Mouse (Mus musculus): ENCODE measurements at regions not wholly inside any gene's neighbourhood (a gene's known extent, or its start where the extent isn't known, plus 50 kb on each side); places are given as distances from the start of the nearest gene placed in this dataset.
A peak's percentile ranks its signal among the peaks of the same experiment; 100 is the strongest.

- DNase-seq (ENCODE audit: low read depth, low spot score), result no peak
Measured at GRCm38 (mm10) chr7:125005638-125006037, 438.8 kb upstream of the Kdm8 start.

GRCm38 (mm10) chr7:125019259-125019658 is 425.2 kb upstream of the Kdm8 start:
- no peak for DNase-seq (ENCODE audit: low read depth, low spot score)

GRCm38 (mm10) chr7:125024944-125025343 is 419.5 kb upstream of the Kdm8 start:
- no peak for DNase-seq (ENCODE audit: low read depth, low spot score)

- no peak for DNase-seq (ENCODE audit: low read depth, low spot score)
Measured at GRCm38 (mm10) chr7:125033778-125034177, 410.7 kb upstream of the Kdm8 start.

GRCm38 (mm10) chr7:125034196-125034595 is 410.3 kb upstream of the Kdm8 start:
- no peak for DNase-seq (ENCODE audit: low read depth, low spot score)

- DNase-seq (ENCODE audit: low read depth, low spot score), result no peak
Measured at GRCm38 (mm10) chr7:125036098-125036991, 408.1 kb upstream of the Kdm8 start.

GRCm38 (mm10) chr7:125038840-125039239 is 405.6 kb upstream of the Kdm8 start:
- no peak for DNase-seq (ENCODE audit: low read depth, low spot score)

- no peak for DNase-seq (ENCODE audit: low read depth, low spot score)
Measured at GRCm38 (mm10) chr7:125055951-125056625, 388.4 kb upstream of the Kdm8 start.

- DNase-seq (ENCODE audit: low read depth, low spot score), result no peak
Measured at GRCm38 (mm10) chr7:125102464-125102863, 342.0 kb upstream of the Kdm8 start.

- no peak for DNase-seq (ENCODE audit: low read depth, low spot score)
Measured at GRCm38 (mm10) chr7:125104011-125104410, 340.5 kb upstream of the Kdm8 start.

GRCm38 (mm10) chr7:125112820-125113273 is 331.6 kb upstream of the Kdm8 start:
- DNase-seq (ENCODE audit: low read depth, low spot score), result no peak

GRCm38 (mm10) chr7:125115322-125115996 is 329.0 kb upstream of the Kdm8 start:
- DNase-seq (ENCODE audit: low read depth, low spot score), result no peak

GRCm38 (mm10) chr7:125117173-125117572 is 327.3 kb upstream of the Kdm8 start:
- no peak for DNase-seq (ENCODE audit: low read depth, low spot score)

GRCm38 (mm10) chr7:125129187-125129586 is 315.3 kb upstream of the Kdm8 start:
- no peak for DNase-seq (ENCODE audit: low read depth, low spot score)

- peak; percentile 22 for DNase-seq (ENCODE audit: low read depth, low spot score)
Measured at GRCm38 (mm10) chr7:125131968-125132367, 312.5 kb upstream of the Kdm8 start.

GRCm38 (mm10) chr7:125138607-125139006 is 305.9 kb upstream of the Kdm8 start:
- DNase-seq (ENCODE audit: low read depth, low spot score), result no peak

- DNase-seq (ENCODE audit: low read depth, low spot score), result no peak
Measured at GRCm38 (mm10) chr7:125139196-125139595, 305.3 kb upstream of the Kdm8 start.

- no peak for DNase-seq (ENCODE audit: low read depth, low spot score)
Measured at GRCm38 (mm10) chr7:125140854-125141253, 303.6 kb upstream of the Kdm8 start.

GRCm38 (mm10) chr7:125141864-125142263 is 302.6 kb upstream of the Kdm8 start:
- DNase-seq (ENCODE audit: low read depth, low spot score), result no peak

- DNase-seq (ENCODE audit: low read depth, low spot score), result no peak
Measured at GRCm38 (mm10) chr7:125146025-125146424, 298.5 kb upstream of the Kdm8 start.

- DNase-seq (ENCODE audit: low read depth, low spot score), result no peak
Measured at GRCm38 (mm10) chr7:125149151-125149550, 295.3 kb upstream of the Kdm8 start.

GRCm38 (mm10) chr7:125149740-125150139 is 294.7 kb upstream of the Kdm8 start:
- no peak for DNase-seq (ENCODE audit: low read depth, low spot score)

All from CD4-positive, CD25-positive, alpha-beta regulatory T cell, adult 2 months (primary cell).